Mouse (Mus musculus) heart, postnatal 36 days (tissue): ENCODE data around the gene Ggn. TPM values are rescaled to one million over a fixed set of nuclear protein-coding genes. Genes with fewer than 3 reads are reported as not detected.
A peak's percentile ranks its signal among the peaks of the same experiment; 100 is the strongest.
"Not testable (repeated sequence)": the region's sequence is repeated elsewhere in the genome, so short reads cannot be mapped to it uniquely, and the experiment has no call there.

ENCODE experiments used
- DNase-seq, 2 experiments: peaks; one replicate each; pipeline ENCODE4 v3.0.0; 2021 to 2022
- intact Hi-C: fragments of 180-260 bp; cut with DNase I; formaldehyde crosslinking; loops from one replicate; pipeline ENCODE4 v1.15.1; 2025
- total RNA-seq, 2 experiments: library from RNA; stranded (reverse); gene quantifications; 2 replicates each; pipeline ENCODE4 v1.2.3; 2021

The Ggn gene
- total RNA-seq, 2 experiments from 2014 or later: 0.19 to 0.31 TPM

- DNase-seq: no peak
- intact Hi-C loops: no loop called here
Observed at GRCm38 (mm10) chr7:29202577-29202976, 32.6 kb downstream of the Ggn start.

GRCm38 (mm10) chr7:29211013-29211412, 41.0 kb downstream of the Ggn start:
- peak in 1 of 2 experiments; percentile 44 for DNase-seq
- intact Hi-C loops: not testable (repeated sequence)

DNA sequence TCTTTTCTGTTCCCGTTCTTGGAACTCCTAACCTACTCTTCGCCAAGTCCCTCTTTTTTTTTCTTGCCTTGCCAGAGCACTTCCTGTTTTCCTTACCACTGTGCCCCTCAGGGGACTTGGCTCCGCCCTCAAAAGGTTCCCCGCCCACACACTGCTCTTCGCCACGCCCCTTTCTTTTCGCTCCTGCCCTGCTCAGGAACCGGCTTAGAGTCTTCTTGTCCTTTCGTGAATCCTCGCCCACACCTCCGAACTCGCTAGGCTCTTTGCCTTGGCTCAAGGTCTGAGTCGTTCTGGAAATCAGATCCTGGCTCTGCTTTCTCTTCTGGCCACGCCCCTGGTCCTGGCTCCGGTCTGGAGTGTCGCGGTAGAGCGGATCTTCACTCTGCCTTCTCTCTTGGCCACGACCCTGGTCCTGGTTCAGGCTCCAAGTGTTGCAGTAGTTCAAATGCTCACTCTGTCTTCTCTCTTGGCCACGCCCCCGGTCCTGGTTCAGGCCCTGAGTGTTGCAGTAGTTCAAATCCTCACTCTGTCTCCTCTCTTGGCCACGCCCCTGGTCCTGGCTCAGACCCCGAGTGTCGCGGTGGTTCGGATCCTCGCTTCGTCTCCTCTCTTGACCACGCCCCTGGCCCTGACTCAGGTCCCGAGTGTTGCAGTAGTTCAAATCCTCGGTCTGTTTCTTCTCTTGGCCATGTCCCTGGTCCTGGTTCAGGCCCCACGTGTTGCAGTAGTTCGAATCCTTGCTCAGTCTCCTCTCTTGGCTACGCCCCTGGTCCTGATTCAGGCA, 41.6 kb downstream of the Ggn start:
- intact Hi-C loops: no loop called here
- DNase-seq: peak; percentile 86 to 87

GRCm38 (mm10) chr7:29212199-29212765, 42.3 kb downstream of the Ggn start:
- DNase-seq: no peak
- intact Hi-C loops: no loop called here

- intact Hi-C loops, DNase-seq: not testable (repeated sequence)
Observed at GRCm38 (mm10) chr7:29212775-29213560, 43.0 kb downstream of the Ggn start.

GRCm38 (mm10) chr7:29213675-29214082, 43.7 kb downstream of the Ggn start, which contains the start of gene Catsperg1:
Gene Catsperg1 (minus strand): TSS chr7:29214035.
- DNase-seq: no peak
- intact Hi-C loops: no loop called here

GRCm38 (mm10) chr7:29214236-29214635, 44.2 kb downstream of the Ggn start:
- intact Hi-C loops: no loop called here
- DNase-seq: no peak

- DNase-seq: no peak
- intact Hi-C loops: no loop called here
Observed at GRCm38 (mm10) chr7:29214846-29215245, 44.8 kb downstream of the Ggn start.

Other genes with a start within 250 kb of the Ggn start
- 10 to 100 TPM; 69.4 to 81.8 TPM for gene Actn4, start 207.9 kb upstream of the Ggn start, total RNA-seq
- 100 to 1,000 TPM; 159 to 163 TPM for gene Eif3k, start 188.3 kb upstream of the Ggn start, total RNA-seq
- under 1 TPM; 0.61 to 0.81 TPM for gene Map4k1, start 188.2 kb upstream of the Ggn start, total RNA-seq
- under 1 TPM; 0.03 to 0.08 TPM for gene Ryr1, start 45.0 kb upstream of the Ggn start, total RNA-seq
- gene Rasgrp4, start 35.4 kb upstream of the Ggn start, total RNA-seq: 1 to 10 TPM; 1.4 to 1.5 TPM
- gene Fam98c, start 14.0 kb upstream of the Ggn start, total RNA-seq: 10 to 100 TPM; 10.6 to 12.0 TPM
- under 1 TPM; 0.44 to 0.89 TPM for gene Spred3, start 201 bp downstream of the Ggn start, total RNA-seq
- 100 to 1,000 TPM; 130 to 132 TPM for gene Psmd8, start 10.5 kb downstream of the Ggn start, total RNA-seq
- gene Catsperg1, start 43.8 kb downstream of the Ggn start, total RNA-seq: under 1 TPM; 0.31 to 0.51 TPM
- 1 to 10 TPM; 2.8 to 3.2 TPM for gene Kcnk6, start 62.3 kb downstream of the Ggn start, total RNA-seq
- gene Yif1b, start 68.1 kb downstream of the Ggn start, total RNA-seq: 10 to 100 TPM; 69.1 to 73.8 TPM
- gene 2200002D01Rik, start 78.3 kb downstream of the Ggn start, total RNA-seq: 1 to 10 TPM; 1.9 to 2.0 TPM
- gene Spint2, start 111.7 kb downstream of the Ggn start, total RNA-seq: 10 to 100 TPM; 34.8 to 44.9 TPM
- 10 to 100 TPM in 1 of 2 experiments, 1 to 10 TPM in 1; 9.6 to 10.5 TPM for gene Ppp1r14a, start 119.1 kb downstream of the Ggn start, total RNA-seq
- gene Dpf1, start 133.7 kb downstream of the Ggn start, total RNA-seq: under 1 TPM; 0.44 to 0.51 TPM